26 mouse cellular contexts compared by ENCODE assay signal in genomic region chr4:137281273-137281672, GRCm38 (mm10). TPM values are rescaled to one million over a fixed set of nuclear protein-coding genes. Genes with fewer than 3 reads are reported as not detected.
"Had no signal": no experiment of that assay in that cellular context is flagged by ENCODE, and none has a peak within 500 bp of the region (broad histone marks: within the 10 kb centered on the region; RNA-seq: fewer than 3 reads in every experiment).

No protein-coding gene starts in this region.

- H3K9ac ChIP-seq: heart, embryonic 12.5 days; hindbrain, embryonic 12.5 days; hindbrain, embryonic 14.5 days; intestine, embryonic 15.5 days; limb, embryonic 12.5 days had no signal

- H3K9me3 ChIP-seq: heart, embryonic 10.5 days; heart, embryonic 12.5 days; hindbrain, embryonic 10.5 days; hindbrain, embryonic 12.5 days; intestine, embryonic 15.5 days; limb, embryonic 10.5 days; limb, embryonic 12.5 days had no signal

- DNase-seq: gastrocnemius, adult 2 months; gastrocnemius, postnatal 10 days; gastrocnemius, postnatal 25 days; heart, adult 18-20 months; heart, postnatal 10 days; heart, postnatal 4 days; kidney, adult 18-20 months; kidney, adult 8-10 months; kidney, postnatal 10 days; kidney, postnatal 25 days; kidney, postnatal 4 days; liver had no signal

- H3K27ac ChIP-seq: gastrocnemius, adult 2 months; heart, embryonic 10.5 days; hindbrain, embryonic 10.5 days; hindbrain, embryonic 12.5 days; hindbrain, embryonic 14.5 days; intestine, embryonic 15.5 days; layer of hippocampus, adult 2 months; left cerebral cortex, adult 2 months; limb, embryonic 10.5 days; limb, embryonic 12.5 days had no signal

- ATAC-seq: hindbrain, embryonic 16.5 days; inflammation-experienced regulatory T-cells, adult 6 months; intestine, embryonic 15.5 days had no signal

- H3K36me3 ChIP-seq: heart, embryonic 10.5 days; heart, embryonic 12.5 days; hindbrain, embryonic 10.5 days; hindbrain, embryonic 12.5 days; intestine, embryonic 15.5 days; limb, embryonic 10.5 days; limb, embryonic 12.5 days had no signal

- H3K4me3 ChIP-seq: gastrocnemius, adult 2 months; heart, embryonic 10.5 days; heart, embryonic 12.5 days; hindbrain, embryonic 10.5 days; hindbrain, embryonic 12.5 days; intestine, embryonic 15.5 days; layer of hippocampus, adult 2 months; left cerebral cortex, adult 2 months; limb, embryonic 10.5 days; limb, embryonic 12.5 days had no signal

- H3K4me2 ChIP-seq: heart, embryonic 12.5 days; hindbrain, embryonic 12.5 days; hindbrain, embryonic 14.5 days; intestine, embryonic 15.5 days; limb, embryonic 12.5 days; liver, embryonic 11.5 days had no signal

RNA-seq across cellular contexts. Expression of gene Wnt4, which starts 4.0 kb away (rescaled TPM):
- total RNA-seq: granulocyte monocyte progenitor cell, adult 5-6 weeks had no signal
